Mouse (Mus musculus) heart, postnatal 0 days (tissue): ENCODE results near the gene Agpat3. TPM values are rescaled to one million over a fixed set of nuclear protein-coding genes. Genes with fewer than 3 reads are reported as not detected.

Experiments
- ATAC-seq: fragments of 200-750 bp; cut with Nextera tagmentation; 2 replicates; pipeline ENCODE4 v1.8.0; 2017; ENCODE audit warnings: low read depth, moderate number of reproducible peaks, moderate library complexity; ENCODE audit not compliant: insufficient read depth
- DNase-seq: peaks from one replicate; pipeline ENCODE4 v3.0.0-alpha.2; 2016; ENCODE audit warnings: low spot score
- H3K27ac ChIP-seq: fragments of 300-500 bp; sonication (generic); 2 replicates; pipeline ENCODE4 v1.5.1; 2014; ENCODE audit warnings: low read depth, mild to moderate bottlenecking
- H3K27me3 ChIP-seq: fragments of 300-500 bp; sonication (generic); 2 replicates; pipeline ENCODE4 v1.6.1; 2014; ENCODE audit warnings: low read length, mixed read lengths; ENCODE audit not compliant: control insufficient read depth, insufficient read depth
- H3K36me3 ChIP-seq: fragments of 300-500 bp; sonication (generic); replicated peaks from 2 replicates; pipeline ENCODE4 v1.6.1; 2014; ENCODE audit warnings: low read length, mixed read lengths; ENCODE audit not compliant: control insufficient read depth, insufficient read depth
- H3K4me1 ChIP-seq: fragments of 300-500 bp; sonication (generic); 2 replicates; pipeline ENCODE4 v1.6.1; 2014; ENCODE audit warnings: antibody characterized with exemption; ENCODE audit not compliant: control insufficient read depth, insufficient read depth
- H3K4me2 ChIP-seq: fragments of 300-500 bp; sonication (generic); 2 replicates; pipeline ENCODE4 v1.6.1; 2014; ENCODE audit warnings: low read depth, mild to moderate bottlenecking, low read length, moderate library complexity
- H3K4me3 ChIP-seq: fragments of 300-500 bp; sonication (generic); 2 replicates; pipeline ENCODE4 v1.5.1; 2014; ENCODE audit warnings: low read depth, low read length
- H3K9ac ChIP-seq: fragments of 300-500 bp; sonication (generic); replicated peaks from 2 replicates; pipeline ENCODE4 v1.6.1; 2014; ENCODE audit warnings: low read depth, low read length, mixed read lengths
- H3K9me3 ChIP-seq: fragments of 300-500 bp; sonication (generic); replicated peaks from 2 replicates; pipeline ENCODE4 v1.6.1; 2016; ENCODE audit warnings: low read length; ENCODE audit not compliant: control insufficient read depth
- CTCF ChIP-seq: IDR thresholded peaks from 2 replicates; pipeline ENCODE4 v1.5.1; 2016; ENCODE audit warnings: antibody characterized with exemption, control low read depth, low read depth
- EP300 ChIP-seq: IDR thresholded peaks from 2 replicates; pipeline ENCODE4 v1.6.1; 2016; ENCODE audit warnings: antibody characterized with exemption, low read depth
- WGBS: fragments of 180-500 bp; shearing (Covaris S2); extraction: QIAGEN DNeasy Blood & Tissue Kit; methylation state at CpG from one replicate; pipeline ENCODE4 v1.1.7; 2014; 5-methylcytosine and 5-hydroxymethylcytosine counted together
- polyA plus RNA-seq: library from polyadenylated mRNA; unstranded; fragments of >200 nt; fragmentation: Nextera tagmentation; extraction: Ambion mirVana; gene quantifications from 2 replicates; pipeline ENCODE4 v1.2.1, GENCODE M21; 2015
- total RNA-seq: library from RNA; depleted of rRNA; stranded (reverse); fragments of >200 nt; gene quantifications from 2 replicates; pipeline ENCODE4 v1.2.3, GENCODE M21; 2014; ENCODE audit warnings: low replicate concordance

Gene Agpat3
- total and polyA plus RNA-seq, 2 experiments from 2014 or later = 164 to 182 TPM

DNA sequence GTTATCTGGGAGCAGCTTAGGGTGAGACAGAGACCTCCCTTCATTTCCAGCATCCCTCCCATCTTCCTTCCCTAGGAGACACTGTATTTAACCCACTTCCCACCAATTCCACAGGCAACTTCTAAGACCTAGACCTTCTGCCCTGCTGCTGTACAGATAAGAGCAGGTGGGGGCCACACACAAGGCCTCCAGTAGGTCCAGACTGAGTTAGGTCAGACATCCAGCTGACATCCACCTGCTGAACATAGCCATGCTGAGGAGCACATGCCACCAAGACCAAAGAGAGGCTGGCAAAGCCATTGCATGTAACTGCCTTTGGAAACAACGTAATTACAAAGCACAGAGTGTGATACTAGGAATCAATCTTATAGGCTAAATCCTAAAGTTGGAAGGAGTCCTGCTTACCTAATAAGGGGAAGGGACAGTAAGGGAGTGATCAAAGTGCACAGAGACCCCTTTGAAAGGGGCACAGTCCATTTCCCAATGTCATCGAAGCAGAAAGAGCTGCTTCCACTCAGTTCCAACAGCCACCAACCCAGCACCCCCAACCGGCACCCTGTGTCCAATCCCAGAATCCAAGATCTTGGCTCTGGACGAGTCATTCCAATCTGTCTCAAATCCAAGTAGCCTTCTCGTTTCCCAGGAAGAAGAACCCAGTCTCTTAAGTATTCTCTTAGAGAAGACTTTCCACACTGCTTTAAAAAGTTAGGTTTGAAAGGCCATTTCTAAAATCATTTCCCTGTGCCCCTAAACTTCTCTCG, 1.3 kb downstream of the Agpat3 start:
- Histone ChIP-seq H3K9me3 (no peaks in the 10 kb centered on the region), H3K27ac (peak overlapping the region; percentile 77; the same call in 1 of the 2 replicates), H3K4me1 (peaks cover 14% of the 10 kb centered on the region), H3K27me3 (no peaks in the 10 kb centered on the region), H3K9ac (peak overlapping the region; percentile 95), H3K36me3 (no peaks in the 10 kb centered on the region), H3K4me2 (peak overlapping the region; percentile 99), H3K4me3 (peak overlapping the region; percentile 94)
- no peak for ATAC-seq
- no peak for TF ChIP-seq CTCF
- no peak for TF ChIP-seq EP300
- no peak for DNase-seq
- WGBS = 24% methylated on average over 6 of the region's 6 CpGs

- TF ChIP-seq EP300 = no peak
- no peak for TF ChIP-seq CTCF
- 84% methylated on average over 15 of the region's 15 CpGs for WGBS
- H3K36me3 ChIP-seq = no peaks in the 10 kb centered on the region
- peaks cover 14% of the 10 kb centered on the region for H3K4me1 ChIP-seq
- H3K27me3 ChIP-seq = no peaks in the 10 kb centered on the region
- H3K9ac ChIP-seq = no peak overlapping the region
- no peak overlapping the region for H3K4me3 ChIP-seq
- no peak for DNase-seq
- no peaks in the 10 kb centered on the region for H3K9me3 ChIP-seq
- no peak for ATAC-seq
- H3K27ac ChIP-seq = no peak overlapping the region
- no peak overlapping the region for H3K4me2 ChIP-seq
These were observed 2.7 kb downstream of the Agpat3 start for GRCm38 (mm10) chr10:78349464-78350165.

GRCm38 (mm10) chr10:78348211-78348610, 4.1 kb downstream of the Agpat3 start:
- H3K36me3 ChIP-seq = no peaks in the 10 kb centered on the region
- TF ChIP-seq CTCF (no peak), EP300 (no peak)
- H3K4me2 ChIP-seq = no peak overlapping the region
- no peak overlapping the region for H3K4me3 ChIP-seq
- H3K9me3 ChIP-seq = no peaks in the 10 kb centered on the region
- DNase-seq = no peak
- peaks cover 14% of the 10 kb centered on the region for H3K4me1 ChIP-seq
- no peak for ATAC-seq
- 83% methylated on average over 5 of the region's 5 CpGs for WGBS
- no peaks in the 10 kb centered on the region for H3K27me3 ChIP-seq
- H3K9ac ChIP-seq = no peak overlapping the region
- H3K27ac ChIP-seq = no peak overlapping the region

DNA sequence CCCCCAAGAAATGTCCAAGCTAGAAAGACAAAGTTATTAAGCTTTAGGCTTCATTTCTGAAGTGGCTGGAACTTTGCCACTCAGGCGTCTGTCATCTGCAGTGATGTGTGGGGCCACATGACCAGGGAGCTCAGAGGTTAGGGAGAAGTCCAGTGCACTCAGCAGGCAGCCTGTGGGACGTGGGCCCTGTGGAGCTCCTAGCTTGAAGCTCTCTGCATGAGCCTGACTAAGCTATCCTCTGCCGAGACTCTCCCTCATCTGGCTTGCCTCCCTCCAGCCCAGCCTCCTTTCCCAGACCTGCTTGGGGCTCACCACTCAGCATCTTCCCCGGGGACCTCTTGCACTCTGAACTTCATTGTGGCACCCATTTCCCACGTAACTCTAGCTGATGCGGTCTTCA, 4.8 kb downstream of the Agpat3 start:
- Histone ChIP-seq H3K4me2 (no peak overlapping the region), H3K27me3 (no peaks in the 10 kb centered on the region), H3K4me1 (peaks cover 7% of the 10 kb centered on the region), H3K4me3 (no peak overlapping the region), H3K9ac (no peak overlapping the region), H3K36me3 (no peaks in the 10 kb centered on the region), H3K9me3 (no peaks in the 10 kb centered on the region), H3K27ac (no peak overlapping the region)
- ATAC-seq (no peak), DNase-seq (no peak)
- TF ChIP-seq EP300 (no peak), CTCF (no peak)
- WGBS = 78% methylated on average over 6 of the region's 6 CpGs

GRCm38 (mm10) chr10:78345466-78345865, 6.8 kb downstream of the Agpat3 start:
- no peak overlapping the region for H3K4me3 ChIP-seq
- H3K4me2 ChIP-seq = no peak overlapping the region
- no peak overlapping the region for H3K9ac ChIP-seq
- no peaks in the 10 kb centered on the region for H3K27me3 ChIP-seq
- H3K27ac ChIP-seq = no peak overlapping the region
- no peaks in the 10 kb centered on the region for H3K36me3 ChIP-seq
- WGBS = 82% methylated on average over 2 of the region's 2 CpGs
- DNase-seq (no peak), ATAC-seq (no peak)
- no peaks in the 10 kb centered on the region for H3K4me1 ChIP-seq
- no peak for TF ChIP-seq EP300
- no peak for TF ChIP-seq CTCF
- no peaks in the 10 kb centered on the region for H3K9me3 ChIP-seq

DNA sequence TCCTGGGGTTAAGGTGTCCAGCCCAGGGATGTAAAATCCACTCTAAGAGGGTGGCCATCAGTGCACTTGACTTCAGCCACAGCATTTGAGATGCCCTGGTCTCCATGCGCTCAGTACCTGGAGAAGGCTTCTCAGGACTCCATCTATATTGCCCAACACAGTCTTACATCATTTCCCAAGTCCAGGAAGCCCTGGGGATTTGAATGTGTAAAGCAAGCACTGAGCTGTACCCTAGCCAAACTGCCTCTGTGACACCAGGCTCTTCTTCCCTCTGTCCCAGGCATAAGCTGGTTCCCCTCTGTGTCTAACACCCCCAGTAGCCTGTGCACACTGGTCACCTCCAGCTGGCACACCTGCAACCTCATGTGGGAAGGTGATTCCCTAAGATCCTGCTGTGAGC, 10.2 kb downstream of the Agpat3 start:
- Histone ChIP-seq H3K27ac (no peak overlapping the region), H3K36me3 (no peaks in the 10 kb centered on the region), H3K9ac (no peak overlapping the region), H3K27me3 (no peaks in the 10 kb centered on the region), H3K4me2 (no peak overlapping the region), H3K4me1 (peaks cover 11% of the 10 kb centered on the region), H3K4me3 (no peak overlapping the region), H3K9me3 (no peaks in the 10 kb centered on the region)
- 86% methylated on average over 1 of the region's 1 CpGs for WGBS
- ATAC-seq (no peak), DNase-seq (no peak)
- TF ChIP-seq EP300 = no peak
- TF ChIP-seq CTCF = no peak
